Mouse (Mus musculus): ENCODE results near the gene Tssk4. TPM values are rescaled to one million over a fixed set of nuclear protein-coding genes. Genes with fewer than 3 reads are reported as not detected.
A peak's percentile ranks its signal among the peaks of the same experiment; 100 is the strongest.

The Tssk4 gene
- total RNA-seq (2021), result 1 to 10 TPM in 1 of 2 experiments, under 1 TPM in 1; 0.58 to 1.2 TPM
- long read RNA-seq, experiment 1, partial matches to known transcripts, result 0 of 1 reads
- long read RNA-seq, experiment 1, other reads (novel, unspliced or antisense), result 1 of 1 reads
- long read RNA-seq, experiment 2, result 0 reads

- DNase-seq (ENCODE audit: low spot score in 2 of 2), result no peak
Observed at GRCm38 (mm10) chr14:55649884-55650283, at the start of gene Tssk4. Gene Tssk4, plus strand, starts transcription at chr14:55650184.

GRCm38 (mm10) chr14:55603271-55603632 lies 46.7 kb upstream of the Tssk4 start, which contains the start of gene Irf9:
Gene Irf9, plus strand, starts transcription at chr14:55603571.
- DNase-seq (ENCODE audit: low spot score in 2 of 2), result no peak

GRCm38 (mm10) chr14:55603633-55604576 lies 46.1 kb upstream of the Tssk4 start:
- DNase-seq (ENCODE audit: low spot score in 2 of 2), result peak; percentile 86

- no peak for DNase-seq (ENCODE audit: low spot score in 2 of 2)
Observed at GRCm38 (mm10) chr14:55604823-55605222, 45.2 kb upstream of the Tssk4 start.

- no peak for DNase-seq (ENCODE audit: low spot score in 2 of 2)
Observed at GRCm38 (mm10) chr14:55605743-55606459, 44.1 kb upstream of the Tssk4 start.

GRCm38 (mm10) chr14:55608339-55608738 lies 41.6 kb upstream of the Tssk4 start:
- no peak for DNase-seq (ENCODE audit: low spot score in 2 of 2)

- DNase-seq (ENCODE audit: low spot score in 2 of 2), result no peak
Observed at GRCm38 (mm10) chr14:55613346-55613745, 36.6 kb upstream of the Tssk4 start.

- DNase-seq (ENCODE audit: low spot score in 2 of 2), result no peak
Observed at GRCm38 (mm10) chr14:55614565-55615178, 35.3 kb upstream of the Tssk4 start.

- no peak for DNase-seq (ENCODE audit: low spot score in 2 of 2)
Observed at GRCm38 (mm10) chr14:55615876-55616275, 34.1 kb upstream of the Tssk4 start.

GRCm38 (mm10) chr14:55616844-55617243 lies 33.1 kb upstream of the Tssk4 start:
- no peak for DNase-seq (ENCODE audit: low spot score in 2 of 2)

- DNase-seq (ENCODE audit: low spot score in 2 of 2), result no peak
Observed at GRCm38 (mm10) chr14:55617822-55618221, 32.2 kb upstream of the Tssk4 start, which contains the start of gene Rec8. Gene Rec8, plus strand, starts transcription at chr14:55618037.

GRCm38 (mm10) chr14:55618486-55619195 lies 31.3 kb upstream of the Tssk4 start:
- DNase-seq (ENCODE audit: low spot score in 2 of 2), result no peak

- no peak for DNase-seq (ENCODE audit: low spot score in 2 of 2)
Observed at GRCm38 (mm10) chr14:55628077-55628827, 21.7 kb upstream of the Tssk4 start.

- peak; percentile 52 to 73 for DNase-seq (ENCODE audit: low spot score in 2 of 2)
Observed at GRCm38 (mm10) chr14:55629312-55629711, 20.7 kb upstream of the Tssk4 start.

GRCm38 (mm10) chr14:55634874-55635522 lies 15.0 kb upstream of the Tssk4 start:
- no peak for DNase-seq (ENCODE audit: low spot score in 2 of 2)

- DNase-seq (ENCODE audit: low spot score in 2 of 2), result peak; percentile 81 to 83
Observed at GRCm38 (mm10) chr14:55635523-55636007, 14.4 kb upstream of the Tssk4 start, which contains the start of gene Ipo4. Gene Ipo4, minus strand, starts transcription at chr14:55635957.

GRCm38 (mm10) chr14:55637795-55638194 lies 12.2 kb upstream of the Tssk4 start, which contains the start of gene Gm49378:
Gene Gm49378, minus strand, starts transcription at chr14:55637895.
- DNase-seq (ENCODE audit: low spot score in 2 of 2), result no peak

GRCm38 (mm10) chr14:55640816-55641215 lies 9.2 kb upstream of the Tssk4 start:
- DNase-seq (ENCODE audit: low spot score in 2 of 2), result no peak

- no peak for DNase-seq (ENCODE audit: low spot score in 2 of 2)
Observed at GRCm38 (mm10) chr14:55641291-55641690, 8.7 kb upstream of the Tssk4 start.

Measured in adrenal gland, adult 18-20 months (tissue).